In the genomic region with DNA sequence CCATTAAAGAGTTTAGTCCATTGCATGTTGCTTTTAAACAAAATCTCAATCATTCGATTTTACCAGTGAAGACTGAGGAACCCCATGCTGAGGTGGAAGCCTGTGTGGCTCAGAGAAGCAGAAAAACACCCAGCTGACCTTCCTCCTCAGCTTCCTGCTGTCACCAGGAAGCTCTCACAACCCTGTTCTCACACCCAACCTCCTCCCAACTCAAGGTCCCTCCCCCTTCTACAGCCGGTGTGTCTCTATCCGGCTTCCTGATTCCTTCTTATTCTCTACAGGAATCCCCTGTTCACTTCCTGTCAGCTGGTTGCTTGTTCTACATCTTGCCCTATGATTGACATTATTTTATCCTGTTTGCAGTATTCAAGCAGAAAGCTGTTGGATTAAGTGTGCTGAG, we compare ENCODE assay signal across 15 mouse cellular contexts. TPM values are rescaled to one million over a fixed set of nuclear protein-coding genes. Genes with fewer than 3 reads are reported as not detected.
DNase-seq lines count a peak whose midpoint lies in the region; ATAC-seq lines count a peak whose summit lies in the region.
"Had no signal": no experiment of that assay in that cellular context is flagged by ENCODE, and none has a peak within 500 bp of the region (broad histone marks: within the 10 kb centered on the region; RNA-seq: fewer than 3 reads in every experiment).

No protein-coding gene starts in this region.

- no peaks in the 10 kb centered on the region for H3K27me3 ChIP-seq in heart, embryonic 15.5 days

- H3K4me1 ChIP-seq in heart, embryonic 15.5 days (replicated peaks) = peaks cover 19% of the 10 kb centered on the region

- intact Hi-C loops in heart, postnatal 25 days (cut with DNase I) = loop anchor here (5.0 kb wide), 1 partner anchor 369 kb away; no protein-coding TSS in a partner anchor

- no peak overlapping the region for H3K9ac ChIP-seq in heart, embryonic 15.5 days

- WGBS in heart, embryonic 15.5 days = 35% methylated on average over 3 of the region's 3 CpGs

- H3K4me2 ChIP-seq in heart, embryonic 15.5 days = no peak overlapping the region

- H3K4me3 ChIP-seq in heart, embryonic 15.5 days = no peak overlapping the region
- H3K4me3 ChIP-seq: erythroblast, embryonic 14.5 days had no signal

- H3K36me3 ChIP-seq in heart, embryonic 15.5 days = no peaks in the 10 kb centered on the region

- no peaks in the 10 kb centered on the region for H3K9me3 ChIP-seq in heart, embryonic 15.5 days (replicated peaks)

- 0 out of 2 replicates have a peak overlapping the region, but pooled peaks have one; percentile 38 for H3K27ac ChIP-seq in heart, embryonic 15.5 days

- DNase-seq in heart, postnatal 25 days (ENCODE audit: low spot score) = no peak
- DNase-seq in spleen, postnatal 36 days (ENCODE audit: low spot score in 2 of 2) = peak; percentile 49 to 52
- DNase-seq in spleen, postnatal 14 days (ENCODE audit: low spot score in 2 of 2) = no peak
- peak; percentile 56 for DNase-seq in induced T-regulatory cell, adult 2 months (ENCODE audit: low read depth)
- no peak for DNase-seq in layer of hippocampus, postnatal 36 days
- DNase-seq in cerebellum, postnatal 10 days = no peak
- DNase-seq: cerebellum, postnatal 14 days; gastrocnemius, postnatal 36 days; kidney, adult 9 months; left cerebral cortex, postnatal 4 days; midbrain, embryonic 14.5 days; retina, postnatal 1 day had no signal

- ATAC-seq in heart, embryonic 15.5 days (replicated peaks; ENCODE audit: insufficient number of reproducible peaks, insufficient read depth, low FRiP score, low read depth) = 0 out of 2 replicates have a peak, but pooled peaks have one; percentile 35
- peak; percentile 60 for ATAC-seq in neutrophil, adult 5-6 weeks (ENCODE audit: extremely low read depth, insufficient number of reproducible peaks, low FRiP score, poor library complexity, severe bottlenecking)

RNA-seq across cellular contexts. Expression of a gene that starts 38.0 kb away (rescaled TPM):
- 84.4 and 116 TPM in 2 replicates for polyA plus RNA-seq in heart, embryonic 15.5 days (2015; fragmentation: Nextera tagmentation; extraction: Ambion mirVana)
- total RNA-seq in heart, postnatal 25 days (2021) = 10 to 100 TPM; 46.4 to 53.2 TPM
- total RNA-seq in neutrophil, adult 5-6 weeks (2017) = 0.25 TPM in 1 of 2 replicates, not detected in the other
- total RNA-seq in layer of hippocampus, postnatal 36 days (2021) = 1 to 10 TPM; 4.1 to 5.2 TPM

Comparison
In these comparisons a context has a peak if more than half of its experiments do, and no peak if none do; other contexts are left out.
1. DNase-seq: peak in spleen, postnatal 36 days (2 of 2) and induced T-regulatory cell, adult 2 months (single experiment); none in heart, postnatal 25 days (single experiment), spleen, postnatal 14 days (0 of 2), layer of hippocampus, postnatal 36 days (0 of 2) and cerebellum, postnatal 10 days (0 of 2).
2. RNA of a gene that starts 38.0 kb away (total RNA-seq): 46.4 to 53.2 TPM in heart, postnatal 25 days; 4.1 to 5.2 TPM in layer of hippocampus, postnatal 36 days and 0.25 TPM in neutrophil, adult 5-6 weeks; every median in the first group is over 4 times any median in the second.